8 mouse cellular contexts compared by ENCODE assay signal in the genomic region with DNA sequence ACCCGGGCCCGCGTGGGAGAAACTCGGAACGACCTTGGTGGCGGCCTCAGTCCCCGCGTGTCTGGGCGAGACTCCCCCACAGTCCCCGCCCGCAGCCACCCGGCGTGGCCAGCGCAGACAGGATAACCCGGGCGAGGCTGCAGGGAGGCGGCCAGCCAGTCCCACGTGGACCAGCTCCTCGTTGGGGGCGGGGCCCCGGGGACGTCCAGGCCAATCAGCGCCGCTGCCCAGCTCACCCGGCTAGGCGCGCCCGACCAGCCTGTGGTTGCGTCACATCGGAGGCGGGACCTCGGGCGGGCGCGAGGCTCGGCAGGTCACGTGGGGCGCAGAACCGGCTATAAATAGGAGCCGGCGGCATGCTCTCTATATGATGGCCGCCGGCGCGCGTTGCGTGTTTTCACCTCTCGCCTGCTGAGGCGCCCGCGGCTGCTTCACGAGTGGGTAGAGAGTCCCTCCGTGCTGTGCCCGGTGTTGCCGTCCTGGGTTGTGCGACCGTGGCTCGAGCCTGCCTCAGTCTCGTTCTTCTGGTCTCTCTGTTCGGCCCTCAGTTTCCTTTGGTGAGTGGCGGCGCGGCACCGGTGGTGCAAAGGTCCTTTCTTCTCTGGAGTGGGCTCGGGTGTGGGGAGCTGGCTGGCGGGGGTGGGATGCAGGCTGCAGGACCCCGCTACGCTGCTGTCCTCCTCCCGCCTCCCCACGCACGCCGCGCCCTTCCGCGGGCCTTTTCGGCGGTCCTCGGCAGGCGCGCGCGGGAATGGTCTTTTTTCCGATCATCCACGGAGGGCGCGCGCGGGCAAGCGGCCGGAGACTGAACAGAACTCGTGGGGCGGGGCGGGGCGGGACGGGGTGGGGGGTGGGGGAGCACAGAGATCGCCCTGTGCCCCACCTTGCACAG. TPM values are rescaled to one million over a fixed set of nuclear protein-coding genes. Genes with fewer than 3 reads are reported as not detected.
DNase-seq lines count a peak whose midpoint lies in the region; ATAC-seq lines count a peak whose summit lies in the region.

A gene (plus strand): TSS at position 329 of the 892 bp plus-strand sequence.

- peak within 1 kb of the TSS; percentile 87 for H3K4me2 ChIP-seq in hindbrain, embryonic 13.5 days

- peaks cover 29% of the 10 kb centered on the region for H3K4me1 ChIP-seq in hindbrain, embryonic 13.5 days (replicated peaks)

- WGBS in hindbrain, embryonic 13.5 days = under 1% methylated on average over 83 of the region's 96 CpGs

- peak; percentile 98 for ATAC-seq in hindbrain, embryonic 13.5 days (ENCODE audit: low FRiP score)

- no peaks in the 10 kb centered on the region for H3K9me3 ChIP-seq in hindbrain, embryonic 13.5 days

- peak within 1 kb of the TSS; percentile 81 for H3K4me3 ChIP-seq in hindbrain, embryonic 13.5 days

- peak within 1 kb of the TSS; percentile 96 for H3K27ac ChIP-seq in hindbrain, embryonic 13.5 days

- H3K36me3 ChIP-seq in hindbrain, embryonic 13.5 days = peaks cover 25% of the 10 kb centered on the region

- DNase-seq in NIH3T3 (ENCODE audit: low read depth) = peak; percentile 99
- peak; percentile 100 for DNase-seq in cerebellum, postnatal 10 days
- peak; percentile 98 to 99 for DNase-seq in frontal cortex, postnatal 14 days (ENCODE audit: low spot score in 2 of 2)
- DNase-seq in layer of hippocampus, postnatal 25 days (ENCODE audit: extremely low spot score in 1 of 2, low spot score in 1 of 2) = peak; percentile 95 to 96
- peak; percentile 99 for DNase-seq in lung, postnatal 25 days (ENCODE audit: low spot score)
- peak; percentile 98 for DNase-seq in retina, embryonic 14.5 days (ENCODE audit: low spot score)
- peak; percentile 99 for DNase-seq in thymus, postnatal 4 days

- no peaks in the 10 kb centered on the region for H3K27me3 ChIP-seq in hindbrain, embryonic 13.5 days

- H3K9ac ChIP-seq in hindbrain, embryonic 13.5 days = peak within 1 kb of the TSS; percentile 92

RNA-seq across cellular contexts. Expression of the gene that starts here (rescaled TPM):
- polyA plus RNA-seq in hindbrain, embryonic 13.5 days (2015; fragmentation: Nextera tagmentation; extraction: Ambion mirVana) = 47.2 and 48.2 TPM in 2 replicates
- 100 to 1,000 TPM in 1 of 2 experiments, 10 to 100 TPM in 1; 97.2 to 112 TPM for total RNA-seq in layer of hippocampus, postnatal 25 days (2021)

Comparison
In these comparisons a context has a peak if more than half of its experiments do, and no peak if none do; other contexts are left out.
1. Peak in every context shown above with its lines: DNase-seq, ATAC-seq, H3K4me3 ChIP-seq and H3K27ac ChIP-seq.